Mouse (Mus musculus): ENCODE data around the gene Ice2. TPM values are rescaled to one million over a fixed set of nuclear protein-coding genes. Genes with fewer than 3 reads are reported as not detected.

Gene Ice2
- total RNA-seq, 1 experiment from 2014 or later, result 26.3 TPM

Other genes with a start within 250 kb of the Ice2 start
- 697 and 703 TPM in 2 replicates for gene Anxa2, start 55.7 kb downstream of the Ice2 start, total RNA-seq (2017)

All from neutrophil, adult 5-6 weeks (primary cell).